Mouse (Mus musculus): ENCODE measurements at regions not wholly inside any gene's neighbourhood (a gene's known extent, or its start where the extent isn't known, plus 50 kb on each side); places are given as distances from the start of the nearest gene placed in this dataset.

GRCm38 (mm10) chrX:12358026-12358425 is 197.9 kb upstream of the Bcor start:
- 50% methylated on average over 1 of the region's 1 CpGs for WGBS
- no peak for TF ChIP-seq CTCF (IDR thresholded peaks at IDR 0.05; ENCODE audit: control insufficient read depth, insufficient read depth, low read length)
- TF ChIP-seq POLR2A (IDR thresholded peaks at IDR 0.05; ENCODE audit: borderline replicate concordance, control insufficient read depth, low read depth, low read length): no peak
- H3K4me3 ChIP-seq (replicated peaks; ENCODE audit: control insufficient read depth, low read depth, low read length): no peak overlapping the region
- no peaks in the 10 kb centered on the region for H3K4me1 ChIP-seq (ENCODE audit: control insufficient read depth, insufficient read depth, low read length)
- no peak overlapping the region for H3K27ac ChIP-seq (ENCODE audit: control insufficient read depth, insufficient read depth, low read depth, low read length, poor library complexity)

- H3K27ac ChIP-seq (ENCODE audit: control insufficient read depth, insufficient read depth, low read depth, low read length, poor library complexity): no peak overlapping the region
- WGBS: 73% methylated on average over 12 of the region's 12 CpGs
- no peak overlapping the region for H3K4me3 ChIP-seq (replicated peaks; ENCODE audit: control insufficient read depth, low read depth, low read length)
- H3K4me1 ChIP-seq (ENCODE audit: control insufficient read depth, insufficient read depth, low read length): no peaks in the 10 kb centered on the region
- TF ChIP-seq POLR2A (IDR thresholded peaks at IDR 0.05; ENCODE audit: borderline replicate concordance, control insufficient read depth, low read depth, low read length) (no peak), CTCF (IDR thresholded peaks at IDR 0.05; ENCODE audit: control insufficient read depth, insufficient read depth, low read length) (no peak)
Measured at GRCm38 (mm10) chrX:12365582-12366323, 205.6 kb upstream of the Bcor start.

GRCm38 (mm10) chrX:12366801-12367200 is 206.6 kb upstream of the Bcor start:
- WGBS: 81% methylated on average over 6 of the region's 6 CpGs
- no peaks in the 10 kb centered on the region for H3K4me1 ChIP-seq (ENCODE audit: control insufficient read depth, insufficient read depth, low read length)
- no peak overlapping the region for H3K4me3 ChIP-seq (replicated peaks; ENCODE audit: control insufficient read depth, low read depth, low read length)
- no peak overlapping the region for H3K27ac ChIP-seq (ENCODE audit: control insufficient read depth, insufficient read depth, low read depth, low read length, poor library complexity)
- no peak for TF ChIP-seq POLR2A (IDR thresholded peaks at IDR 0.05; ENCODE audit: borderline replicate concordance, control insufficient read depth, low read depth, low read length)
- no peak for TF ChIP-seq CTCF (IDR thresholded peaks at IDR 0.05; ENCODE audit: control insufficient read depth, insufficient read depth, low read length)

- no peak for TF ChIP-seq POLR2A (IDR thresholded peaks at IDR 0.05; ENCODE audit: borderline replicate concordance, control insufficient read depth, low read depth, low read length)
- no peak for TF ChIP-seq CTCF (IDR thresholded peaks at IDR 0.05; ENCODE audit: control insufficient read depth, insufficient read depth, low read length)
- WGBS: 77% methylated on average over 6 of the region's 6 CpGs
- no peaks in the 10 kb centered on the region for H3K4me1 ChIP-seq (ENCODE audit: control insufficient read depth, insufficient read depth, low read length)
- H3K4me3 ChIP-seq (replicated peaks; ENCODE audit: control insufficient read depth, low read depth, low read length): no peak overlapping the region
- H3K27ac ChIP-seq (ENCODE audit: control insufficient read depth, insufficient read depth, low read depth, low read length, poor library complexity): no peak overlapping the region
Measured at GRCm38 (mm10) chrX:12373670-12374069, 213.5 kb upstream of the Bcor start.

GRCm38 (mm10) chrX:12375796-12376195 is 211.8 kb upstream of the Atp6ap2 start:
- TF ChIP-seq CTCF (IDR thresholded peaks at IDR 0.05; ENCODE audit: control insufficient read depth, insufficient read depth, low read length) (no peak), POLR2A (IDR thresholded peaks at IDR 0.05; ENCODE audit: borderline replicate concordance, control insufficient read depth, low read depth, low read length) (no peak)
- Histone ChIP-seq H3K4me3 (replicated peaks; ENCODE audit: control insufficient read depth, low read depth, low read length) (no peak overlapping the region), H3K27ac (ENCODE audit: control insufficient read depth, insufficient read depth, low read depth, low read length, poor library complexity) (no peak overlapping the region), H3K4me1 (ENCODE audit: control insufficient read depth, insufficient read depth, low read length) (no peaks in the 10 kb centered on the region)
- WGBS: 63% methylated on average over 1 of the region's 1 CpGs

GRCm38 (mm10) chrX:12376238-12376980 is 211.2 kb upstream of the Atp6ap2 start:
- WGBS: 74% methylated on average over 6 of the region's 6 CpGs
- Histone ChIP-seq H3K27ac (ENCODE audit: control insufficient read depth, insufficient read depth, low read depth, low read length, poor library complexity) (no peak overlapping the region), H3K4me1 (ENCODE audit: control insufficient read depth, insufficient read depth, low read length) (no peaks in the 10 kb centered on the region), H3K4me3 (replicated peaks; ENCODE audit: control insufficient read depth, low read depth, low read length) (no peak overlapping the region)
- TF ChIP-seq CTCF (IDR thresholded peaks at IDR 0.05; ENCODE audit: control insufficient read depth, insufficient read depth, low read length) (no peak), POLR2A (IDR thresholded peaks at IDR 0.05; ENCODE audit: borderline replicate concordance, control insufficient read depth, low read depth, low read length) (no peak)

GRCm38 (mm10) chrX:12377441-12377840 is 210.2 kb upstream of the Atp6ap2 start:
- H3K27ac ChIP-seq (ENCODE audit: control insufficient read depth, insufficient read depth, low read depth, low read length, poor library complexity): no peak overlapping the region
- H3K4me3 ChIP-seq (replicated peaks; ENCODE audit: control insufficient read depth, low read depth, low read length): no peak overlapping the region
- TF ChIP-seq POLR2A (IDR thresholded peaks at IDR 0.05; ENCODE audit: borderline replicate concordance, control insufficient read depth, low read depth, low read length) (no peak), CTCF (IDR thresholded peaks at IDR 0.05; ENCODE audit: control insufficient read depth, insufficient read depth, low read length) (no peak)
- H3K4me1 ChIP-seq (ENCODE audit: control insufficient read depth, insufficient read depth, low read length): no peaks in the 10 kb centered on the region
- WGBS: 79% methylated on average over 7 of the region's 7 CpGs

GRCm38 (mm10) chrX:12392145-12392825 is 195.3 kb upstream of the Atp6ap2 start:
- Histone ChIP-seq H3K27ac (ENCODE audit: control insufficient read depth, insufficient read depth, low read depth, low read length, poor library complexity) (no peak overlapping the region), H3K4me3 (replicated peaks; ENCODE audit: control insufficient read depth, low read depth, low read length) (no peak overlapping the region), H3K4me1 (ENCODE audit: control insufficient read depth, insufficient read depth, low read length) (no peaks in the 10 kb centered on the region)
- WGBS: 75% methylated on average over 7 of the region's 7 CpGs
- no peak for TF ChIP-seq POLR2A (IDR thresholded peaks at IDR 0.05; ENCODE audit: borderline replicate concordance, control insufficient read depth, low read depth, low read length)
- TF ChIP-seq CTCF (IDR thresholded peaks at IDR 0.05; ENCODE audit: control insufficient read depth, insufficient read depth, low read length): no peak

All from bone marrow, adult 2 months (tissue).